In genomic region chr17:32235534-32236191, GRCm38 (mm10) we compare ENCODE assay signal across 8 mouse cellular contexts. TPM values are rescaled to one million over a fixed set of nuclear protein-coding genes. Genes with fewer than 3 reads are reported as not detected.
DNase-seq lines count a peak whose midpoint lies in the region; ATAC-seq and TF ChIP-seq lines count a peak whose summit lies in the region.

No protein-coding gene starts in this region.

- no peak overlapping the region for H3K27ac ChIP-seq in heart, embryonic 10.5 days
- H3K27ac ChIP-seq in embryonic facial prominence, embryonic 15.5 days (replicated peaks) = peak overlapping the region; percentile 63; the same call in 1 of the 2 replicates
- peak overlapping the region; percentile 49 for H3K27ac ChIP-seq in heart, embryonic 12.5 days (ENCODE audit: poor library complexity, severe bottlenecking)

- H3K36me3 ChIP-seq in heart, embryonic 10.5 days = peaks cover 6% of the 10 kb centered on the region; the same call in 1 of the 2 replicates
- 0 out of 2 replicates have a peak, but pooled peaks cover 5% of the 10 kb centered on the region for H3K36me3 ChIP-seq in embryonic facial prominence, embryonic 15.5 days
- peaks cover 13% of the 10 kb centered on the region for H3K36me3 ChIP-seq in heart, embryonic 12.5 days

- ATAC-seq in embryonic facial prominence, embryonic 15.5 days (ENCODE audit: insufficient number of reproducible peaks, low FRiP score, low TSS enrichment, low read depth) = peak; percentile 61; the same call in 1 of the 2 replicates
- no peak for ATAC-seq in heart, embryonic 12.5 days (ENCODE audit: insufficient number of reproducible peaks, low FRiP score)

- TF ChIP-seq POLR2A in lung, adult 2 months (IDR thresholded peaks at IDR 0.05; ENCODE audit: borderline replicate concordance, extremely low read depth, low read depth, low read length) = no peak

- TF ChIP-seq CTCF in lung, adult 2 months (IDR thresholded peaks at IDR 0.05; ENCODE audit: insufficient read depth, low read length) = no peak

- no peaks in the 10 kb centered on the region for H3K27me3 ChIP-seq in heart, embryonic 10.5 days (ENCODE audit: insufficient read depth, poor library complexity, severe bottlenecking)
- H3K27me3 ChIP-seq in embryonic facial prominence, embryonic 15.5 days = no peaks in the 10 kb centered on the region
- no peaks in the 10 kb centered on the region for H3K27me3 ChIP-seq in heart, embryonic 12.5 days (replicated peaks)

- no peak overlapping the region for H3K9ac ChIP-seq in embryonic facial prominence, embryonic 15.5 days
- no peak overlapping the region for H3K9ac ChIP-seq in heart, embryonic 12.5 days

- H3K4me3 ChIP-seq in heart, embryonic 10.5 days = no peak overlapping the region
- no peak overlapping the region for H3K4me3 ChIP-seq in embryonic facial prominence, embryonic 15.5 days (replicated peaks)
- H3K4me3 ChIP-seq in heart, embryonic 12.5 days = no peak overlapping the region
- H3K4me3 ChIP-seq in lung, adult 2 months (replicated peaks; ENCODE audit: extremely low read depth, low read depth, low read length) = no peak overlapping the region

- no peak overlapping the region for H3K4me2 ChIP-seq in embryonic facial prominence, embryonic 15.5 days (replicated peaks)
- H3K4me2 ChIP-seq in heart, embryonic 12.5 days = no peak overlapping the region

- peak; percentile 96 for DNase-seq in heart, adult 11 months
- DNase-seq in heart, embryonic 10.5 days (ENCODE audit: low spot score) = no peak
- DNase-seq in kidney, postnatal 10 days = peak; percentile 58
- peak; percentile 33 for DNase-seq in lung, adult 2 months
- DNase-seq in retina, postnatal 7 days (ENCODE audit: low read depth, low spot score) = peak; percentile 19
- no peak for DNase-seq in thymus, postnatal 10 days (ENCODE audit: low spot score in 2 of 2)

- no peaks in the 10 kb centered on the region for H3K9me3 ChIP-seq in heart, embryonic 10.5 days
- no peaks in the 10 kb centered on the region for H3K9me3 ChIP-seq in embryonic facial prominence, embryonic 15.5 days (replicated peaks)
- no peaks in the 10 kb centered on the region for H3K9me3 ChIP-seq in heart, embryonic 12.5 days (replicated peaks)

- WGBS in heart, embryonic 10.5 days = 87% methylated on average over 5 of the region's 5 CpGs
- 40% methylated on average over 5 of the region's 5 CpGs for WGBS in embryonic facial prominence, embryonic 15.5 days
- WGBS in heart, embryonic 12.5 days = 74% methylated on average over 5 of the region's 5 CpGs
- 53% methylated on average over 5 of the region's 5 CpGs for WGBS in lung, adult 2 months

- peaks cover 27% of the 10 kb centered on the region for H3K4me1 ChIP-seq in heart, embryonic 10.5 days
- peaks cover 22% of the 10 kb centered on the region for H3K4me1 ChIP-seq in embryonic facial prominence, embryonic 15.5 days
- peaks cover 35% of the 10 kb centered on the region for H3K4me1 ChIP-seq in heart, embryonic 12.5 days (replicated peaks)
- peaks cover 11% of the 10 kb centered on the region for H3K4me1 ChIP-seq in lung, adult 2 months (ENCODE audit: control insufficient read depth, insufficient read depth, low read length)

RNA-seq across cellular contexts. Expression of gene Ephx3, which starts 46.3 kb away (rescaled TPM):
- polyA plus RNA-seq in heart, embryonic 10.5 days (2016; fragmentation: Nextera tagmentation; extraction: Ambion mirVana) = not detected in 2 replicates
- 10.3 and 11.9 TPM in 2 replicates for polyA plus RNA-seq in embryonic facial prominence, embryonic 15.5 days (2015; fragmentation: Nextera tagmentation; extraction: Ambion mirVana)
- polyA plus RNA-seq in heart, embryonic 12.5 days (2016; fragmentation: Nextera tagmentation; extraction: Ambion mirVana) = 0.09 TPM in 1 of 2 replicates, not detected in the other
- 3.3 and 16.6 TPM in 2 replicates for polyA plus RNA-seq in lung, adult 2 months (2012; rRNA removed)

RNA-seq across cellular contexts. Expression of gene Brd4, which starts 48.9 kb away (rescaled TPM):
- 73.1 and 105 TPM in 2 replicates for polyA plus RNA-seq in heart, embryonic 10.5 days (2016; fragmentation: Nextera tagmentation; extraction: Ambion mirVana)
- polyA plus RNA-seq in embryonic facial prominence, embryonic 15.5 days (2015; fragmentation: Nextera tagmentation; extraction: Ambion mirVana) = 92.0 and 113 TPM in 2 replicates
- polyA plus RNA-seq in heart, embryonic 12.5 days (2016; fragmentation: Nextera tagmentation; extraction: Ambion mirVana) = 72.6 and 76.6 TPM in 2 replicates
- polyA plus RNA-seq in lung, adult 2 months (2012; rRNA removed) = 32.8 and 35.2 TPM in 2 replicates

Comparison
In these comparisons a context has a peak if more than half of its experiments do, and no peak if none do; other contexts are left out.
1. DNase-seq: peak in heart, adult 11 months (single experiment), kidney, postnatal 10 days (single experiment), lung, adult 2 months (single experiment) and retina, postnatal 7 days (single experiment); none in heart, embryonic 10.5 days (single experiment) and thymus, postnatal 10 days (0 of 2).